Mouse (Mus musculus) CH12.LX (cell line): Measurements from ENCODE around the gene Schip1. TPM values are rescaled to one million over a fixed set of nuclear protein-coding genes. Genes with fewer than 3 reads are reported as not detected.

Source experiments
- DNase-seq: peaks from one replicate; pipeline ENCODE4 v3.0.0-alpha.2; 2013; ENCODE audit errors: extremely low read depth
- H3K27ac ChIP-seq: 2 replicates; pipeline ENCODE4 v1.5.1; 2012; ENCODE audit warnings: low read depth, mild to moderate bottlenecking, control low read depth, moderate library complexity; ENCODE audit not compliant: insufficient read depth
- H3K27me3 ChIP-seq: replicated peaks from 2 replicates; pipeline ENCODE3; 2012; ENCODE audit warnings: inconsistent platforms
- H3K36me3 ChIP-seq, 2 experiments: replicated peaks in 1 of 2; 2 replicates each; pipeline versions ENCODE3 to v1.6.1; 2012; ENCODE audit warnings: inconsistent platforms in 1 of 2, low read length in 1 of 2, mild to moderate bottlenecking in 1 of 2, mixed read lengths in 1 of 2, moderate library complexity in 1 of 2; ENCODE audit not compliant: control insufficient read depth in 1 of 2, insufficient read depth in 1 of 2
- H3K4me1 ChIP-seq, 2 experiments: 2 replicates each; pipeline ENCODE4 v1.6.1; 2012; ENCODE audit warnings: inconsistent platforms in 1 of 2, moderate library complexity in 1 of 2; ENCODE audit not compliant: insufficient read depth in 2 of 2, control insufficient read depth in 1 of 2
- H3K4me2 ChIP-seq: 2 replicates; pipeline ENCODE4 v1.6.1; 2012; ENCODE audit warnings: low read depth, mild to moderate bottlenecking, control low read depth; ENCODE audit not compliant: poor library complexity, insufficient read depth, severe bottlenecking
- H3K4me3 ChIP-seq, 3 experiments: fragments of 150-350 bp in 1 of 3; sonication (generic) in 1 of 3; replicated peaks in 1 of 3; 2 replicates each; pipeline versions ENCODE3 to v1.5.1; 2011 to 2012; ENCODE audit warnings: low read depth in 2 of 3, low read length in 2 of 3, mild to moderate bottlenecking in 2 of 3, moderate library complexity in 2 of 3, control low read depth in 1 of 3, improper control_type of control experiment in 1 of 3, inconsistent platforms in 1 of 3, mixed read lengths in 1 of 3; ENCODE audit not compliant: poor library complexity in 1 of 3
- H3K79me2 ChIP-seq: replicated peaks from 2 replicates; pipeline ENCODE4 v1.6.1; 2012; ENCODE audit warnings: mild to moderate bottlenecking, moderate library complexity; ENCODE audit not compliant: control insufficient read depth, poor library complexity, insufficient read depth, severe bottlenecking; ENCODE audit errors: extremely low read depth
- H3K9ac ChIP-seq: 2 replicates; pipeline ENCODE4 v1.6.1; 2012; ENCODE audit warnings: low read depth, mild to moderate bottlenecking, control low read depth, moderate library complexity; ENCODE audit not compliant: insufficient read depth
- H3K9me3 ChIP-seq: replicated peaks from 2 replicates; pipeline ENCODE3; 2012; ENCODE audit warnings: low read length, inconsistent platforms, mixed read lengths
- BHLHE40 ChIP-seq: IDR thresholded peaks from 2 replicates; pipeline ENCODE4 v1.6.1; 2011; ENCODE audit warnings: mild to moderate bottlenecking, low read depth, low read length, improper control_type of control experiment
- CHD1 ChIP-seq: IDR thresholded peaks from 2 replicates; pipeline ENCODE4 v1.6.1; 2012; ENCODE audit warnings: low read depth, low read length, improper control_type of control experiment, inconsistent platforms
- CHD2 ChIP-seq: IDR thresholded peaks from 2 replicates; pipeline ENCODE4 v1.6.1; 2011; ENCODE audit warnings: low read length, improper control_type of control experiment
- HCFC1 ChIP-seq: IDR thresholded peaks from 2 replicates; pipeline ENCODE4 v1.6.1; 2012; ENCODE audit warnings: low read depth, mild to moderate bottlenecking, inconsistent platforms, low read length, improper control_type of control experiment
- KAT2A ChIP-seq: IDR thresholded peaks from 2 replicates; pipeline ENCODE4 v1.6.1; 2012; ENCODE audit warnings: low read length, improper control_type of control experiment, inconsistent platforms; ENCODE audit not compliant: insufficient replicate concordance
- MEF2A ChIP-seq: IDR thresholded peaks from 2 replicates; pipeline ENCODE4 v1.6.1; 2014; ENCODE audit warnings: low read depth, mild to moderate bottlenecking, inconsistent platforms, low read length, improper control_type of control experiment, borderline replicate concordance
- MYC ChIP-seq: IDR thresholded peaks from 2 replicates; pipeline ENCODE4 v1.6.1; 2011; ENCODE audit warnings: low read depth, mild to moderate bottlenecking, improper control_type of control experiment, low read length
- SMC3 ChIP-seq: IDR thresholded peaks from 2 replicates; pipeline ENCODE4 v1.6.1; 2011; ENCODE audit warnings: low read depth, low read length, improper control_type of control experiment
- USF2 ChIP-seq: conservative IDR thresholded peaks from 2 replicates; pipeline ENCODE4 v1.6.1; 2011; ENCODE audit warnings: low read depth, low read length, improper control_type of control experiment
- ZKSCAN1 ChIP-seq: IDR thresholded peaks from 2 replicates; pipeline ENCODE4 v1.6.1; 2012; ENCODE audit warnings: low read depth, inconsistent platforms, low read length, improper control_type of control experiment, borderline replicate concordance
- dilution Hi-C: fragments of 300-500 bp; cut with MboI; formaldehyde crosslinking; loops from 2 replicates; pipeline ENCODE4 v1.14.3; 2020; ENCODE audit warnings: low sequenced_read_pairs; ENCODE audit not compliant: extremely low pct_unique_long_range_greater_than_20kb, extremely low pct_ligation_motif_present
- in situ Hi-C: fragments of 300-500 bp; cut with MboI; formaldehyde crosslinking; loops from 3 replicates; pipeline ENCODE4 v1.14.3; 2019; ENCODE audit warnings: low sequenced_read_pairs, low pct_ligation_motif_present, low pct_unique_long_range_greater_than_20kb, mixed read lengths
- polyA plus RNA-seq: library from polyadenylated mRNA; unstranded; fragments of >175 nt; gene quantifications from 2 replicates; pipeline ENCODE4 v1.2.1, GENCODE M21; 2012; ENCODE audit warnings: low read depth; ENCODE audit not compliant: insufficient read length
- total RNA-seq, 2 experiments: library from RNA; depleted of rRNA; stranded (reverse); fragments of 300-350 nt in 1 of 2; fragments of >200 nt in 1 of 2; gene quantifications; 2 replicates each; pipeline ENCODE4 v1.2.3; 2012 to 2014

Gene Schip1
- total and polyA plus RNA-seq, 3 experiments = 0.25 to 0.36 TPM; not detected in 1

DNA sequence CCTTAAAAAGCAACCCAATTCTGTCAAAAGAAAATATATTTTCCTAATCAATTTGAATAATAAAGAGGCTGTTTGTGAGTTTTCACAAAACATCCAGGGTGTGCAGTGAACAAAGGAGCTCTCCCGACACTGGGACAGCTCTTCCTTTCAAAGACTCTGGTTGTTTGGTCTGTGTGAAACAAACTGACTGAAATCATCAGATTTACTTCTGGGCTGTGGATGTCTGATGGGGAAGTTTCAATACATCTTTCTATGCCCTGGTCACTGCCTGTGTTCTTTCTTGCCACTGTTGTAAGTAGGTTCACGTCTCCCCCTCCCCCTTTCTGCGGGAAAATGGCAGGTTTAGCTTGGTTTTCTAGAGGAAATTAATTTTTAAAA, 449.5 kb downstream of the Schip1 start:
- no peak overlapping the region for H3K9ac ChIP-seq
- no peaks in the 10 kb centered on the region for H3K4me1 ChIP-seq
- H3K9me3 ChIP-seq = no peaks in the 10 kb centered on the region
- H3K36me3 ChIP-seq = no peaks in the 10 kb centered on the region
- dilution Hi-C loops (no loop called here), in situ Hi-C loops (no loop called here)
- no peak overlapping the region for H3K4me3 ChIP-seq
- H3K4me2 ChIP-seq = no peak overlapping the region
- no peaks in the 10 kb centered on the region for H3K79me2 ChIP-seq
- H3K27me3 ChIP-seq = no peaks in the 10 kb centered on the region
- no peak for TF ChIP-seq SMC3
- TF ChIP-seq, all 38 proteins: peak for 0
- DNase-seq = no peak
- no peak overlapping the region for H3K27ac ChIP-seq

DNA sequence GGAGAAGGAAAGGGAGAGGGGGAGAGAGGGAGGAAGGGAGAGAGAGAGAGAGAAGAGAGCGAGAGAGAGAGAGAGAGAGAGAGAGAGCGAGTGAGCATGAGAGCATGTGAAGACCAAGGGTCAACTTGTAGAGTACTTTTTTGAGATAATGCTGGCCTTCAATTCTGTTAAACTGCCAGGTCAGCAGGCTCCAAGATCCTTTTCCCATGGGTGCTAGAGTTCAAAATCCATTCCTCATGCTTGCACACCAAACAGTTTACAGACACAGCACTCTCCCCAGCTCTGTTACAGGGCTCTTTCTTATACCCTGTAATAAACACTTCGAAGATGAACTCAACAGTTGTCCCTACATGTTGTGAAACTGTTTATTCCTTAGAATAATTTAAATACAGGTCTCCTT, 450.1 kb downstream of the Schip1 start:
- TF ChIP-seq BHLHE40 (no peak), KAT2A (no peak), CHD1 (no peak), USF2 (no peak), ZKSCAN1 (no peak)
- H3K9me3 ChIP-seq = no peaks in the 10 kb centered on the region
- no peaks in the 10 kb centered on the region for H3K4me1 ChIP-seq
- H3K27me3 ChIP-seq = no peaks in the 10 kb centered on the region
- dilution Hi-C loops (no loop called here), in situ Hi-C loops (no loop called here)
- H3K36me3 ChIP-seq = no peaks in the 10 kb centered on the region
- H3K27ac ChIP-seq = no peak overlapping the region
- H3K9ac ChIP-seq = no peak overlapping the region
- H3K4me3 ChIP-seq = no peak overlapping the region
- H3K4me2 ChIP-seq = no peak overlapping the region
- no peaks in the 10 kb centered on the region for H3K79me2 ChIP-seq
- DNase-seq = no peak

DNA sequence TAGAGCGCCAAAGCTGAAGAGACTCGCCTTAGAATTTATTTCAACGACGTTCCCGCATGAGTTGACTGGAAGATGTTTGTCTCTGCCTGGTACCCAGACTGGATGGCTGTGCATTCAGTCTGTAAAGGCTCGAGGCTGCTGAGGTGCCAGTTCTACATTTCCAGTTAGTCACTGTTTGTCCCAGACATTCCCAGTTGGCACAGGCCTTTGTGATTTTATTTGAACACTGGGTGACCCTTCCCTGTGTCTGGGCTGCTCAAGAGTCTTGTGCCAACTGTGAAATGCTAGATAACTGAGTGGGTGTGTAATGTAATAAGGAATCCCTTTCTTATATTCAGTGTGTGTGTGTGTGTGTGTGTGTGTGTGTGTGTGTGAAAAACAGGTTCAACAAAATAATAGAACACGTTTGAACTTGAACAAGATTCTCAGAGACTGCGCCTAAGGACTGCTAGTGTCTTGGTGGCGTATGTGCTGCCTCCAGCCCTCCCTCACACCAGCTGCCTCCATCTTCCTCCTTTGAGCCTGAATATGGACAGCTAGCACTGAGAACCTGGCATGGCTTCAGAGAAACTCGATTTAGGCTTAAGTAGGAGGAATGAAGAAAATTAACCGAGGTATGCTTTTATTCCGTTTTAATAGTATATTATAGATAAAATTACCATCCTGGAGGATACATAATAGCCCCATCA, 451.9 kb downstream of the Schip1 start:
- dilution Hi-C loops (no loop called here), in situ Hi-C loops (no loop called here)
- H3K36me3 ChIP-seq = no peaks in the 10 kb centered on the region
- no peaks in the 10 kb centered on the region for H3K79me2 ChIP-seq
- H3K4me1 ChIP-seq = no peaks in the 10 kb centered on the region
- H3K4me3 ChIP-seq = no peak overlapping the region
- no peak overlapping the region for H3K27ac ChIP-seq
- no peaks in the 10 kb centered on the region for H3K27me3 ChIP-seq
- TF ChIP-seq CHD2 = no peak
- no peak for TF ChIP-seq MEF2A
- TF ChIP-seq MYC = no peak
- no peak for TF ChIP-seq HCFC1
- TF ChIP-seq ZKSCAN1 = no peak
- TF ChIP-seq, all 38 proteins: peak for 0
- DNase-seq = no peak
- H3K9me3 ChIP-seq = no peaks in the 10 kb centered on the region
- no peak overlapping the region for H3K9ac ChIP-seq
- no peak overlapping the region for H3K4me2 ChIP-seq
